Mouse (Mus musculus) limb, embryonic 10.5 days (tissue): ENCODE results near the gene Meis3. TPM values are rescaled to one million over a fixed set of nuclear protein-coding genes. Genes with fewer than 3 reads are reported as not detected.
A peak's percentile ranks its signal among the peaks of the same experiment; 100 is the strongest.

Experiments
- DNase-seq: peaks from one replicate; pipeline ENCODE4 v3.0.0-alpha.2; 2017; ENCODE audit warnings: low spot score
- H3K27ac ChIP-seq: fragments of 300-500 bp; sonication (generic); 2 replicates; pipeline ENCODE4 v1.5.1; 2016; ENCODE audit warnings: mild to moderate bottlenecking
- H3K27me3 ChIP-seq: fragments of 300-500 bp; sonication (generic); 2 replicates; pipeline ENCODE4 v1.6.1; 2016; ENCODE audit warnings: low read depth, mild to moderate bottlenecking; ENCODE audit not compliant: poor library complexity, severe bottlenecking
- H3K36me3 ChIP-seq: fragments of 300-500 bp; sonication (generic); 2 replicates; pipeline ENCODE4 v1.6.1; 2016; ENCODE audit warnings: mild to moderate bottlenecking, moderate library complexity
- H3K4me1 ChIP-seq: fragments of 300-500 bp; sonication (generic); 2 replicates; pipeline ENCODE4 v1.6.1; 2016
- H3K4me3 ChIP-seq: fragments of 300-500 bp; sonication (generic); 2 replicates; pipeline ENCODE4 v1.5.1; 2016; ENCODE audit warnings: mild to moderate bottlenecking, moderate library complexity
- H3K9me3 ChIP-seq: fragments of 300-500 bp; sonication (generic); replicated peaks from 2 replicates; pipeline ENCODE4 v1.6.1; 2016; ENCODE audit warnings: mild to moderate bottlenecking
- WGBS: fragments of 180-500 bp; shearing (Covaris S2); methylation state at CpG from one replicate; pipeline ENCODE4 v1.1.7; 2016; 5-methylcytosine and 5-hydroxymethylcytosine counted together
- polyA plus RNA-seq: library from polyadenylated mRNA; unstranded; fragments of >200 nt; fragmentation: Nextera tagmentation; extraction: Ambion mirVana; gene quantifications from 2 replicates; pipeline ENCODE4 v1.2.1, GENCODE M21; 2016

Gene Meis3
- polyA plus RNA-seq, 1 experiment from 2014 or later, result 17.8 TPM

DNA sequence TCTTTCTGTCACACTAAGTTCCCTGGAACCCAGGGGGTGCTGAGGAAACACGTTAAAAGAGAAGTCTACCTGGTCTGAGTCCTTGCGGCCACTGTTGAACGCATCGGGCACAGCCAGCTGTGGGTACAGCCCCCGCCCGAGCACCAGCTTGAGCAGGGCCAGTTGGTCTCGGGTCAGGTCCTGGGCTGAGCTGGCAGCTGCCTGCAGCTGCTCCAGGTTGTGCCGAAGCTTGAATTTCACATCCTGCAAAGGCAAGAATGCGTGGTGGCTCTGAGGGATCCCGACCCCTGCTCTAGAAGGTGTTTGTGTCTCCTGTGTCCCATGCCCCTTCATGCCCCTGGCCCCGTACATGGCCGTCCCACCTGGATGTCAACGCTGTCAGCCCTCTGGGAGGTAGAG is 28.6 kb downstream of the Meis3 start:
- no peak overlapping the region for H3K27ac ChIP-seq
- H3K9me3 ChIP-seq, result no peaks in the 10 kb centered on the region
- no peak for DNase-seq
- no peak overlapping the region for H3K4me3 ChIP-seq
- 93% methylated on average over 13 of the region's 13 CpGs for WGBS
- H3K36me3 ChIP-seq, result peaks cover 95% of the 10 kb centered on the region
- H3K4me1 ChIP-seq, result no peaks in the 10 kb centered on the region
- no peaks in the 10 kb centered on the region for H3K27me3 ChIP-seq

DNA sequence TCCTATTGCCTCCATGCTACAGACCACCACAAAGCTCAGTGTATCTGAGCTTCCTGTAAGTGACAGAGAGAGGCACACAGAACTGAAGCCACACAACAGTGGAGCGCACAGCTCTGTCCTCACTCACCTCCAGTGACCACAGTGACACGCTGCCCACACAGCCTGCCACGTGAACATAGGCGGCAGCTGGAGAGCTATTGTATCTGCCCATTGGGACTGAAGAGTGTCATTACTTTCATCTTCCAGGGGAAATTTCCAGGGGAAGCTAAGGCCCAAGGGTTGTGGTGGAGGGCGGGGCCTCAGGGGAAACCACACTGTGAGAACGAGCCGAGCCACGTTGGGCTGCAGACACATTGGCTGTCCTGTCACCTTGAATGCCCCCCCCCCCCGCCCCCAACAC is 29.9 kb downstream of the Meis3 start:
- Histone ChIP-seq H3K27ac (no peak overlapping the region), H3K36me3 (peaks cover 95% of the 10 kb centered on the region), H3K4me3 (no peak overlapping the region), H3K9me3 (no peaks in the 10 kb centered on the region), H3K4me1 (no peaks in the 10 kb centered on the region), H3K27me3 (no peaks in the 10 kb centered on the region)
- no peak for DNase-seq
- WGBS, result 90% methylated on average over 9 of the region's 9 CpGs

DNA sequence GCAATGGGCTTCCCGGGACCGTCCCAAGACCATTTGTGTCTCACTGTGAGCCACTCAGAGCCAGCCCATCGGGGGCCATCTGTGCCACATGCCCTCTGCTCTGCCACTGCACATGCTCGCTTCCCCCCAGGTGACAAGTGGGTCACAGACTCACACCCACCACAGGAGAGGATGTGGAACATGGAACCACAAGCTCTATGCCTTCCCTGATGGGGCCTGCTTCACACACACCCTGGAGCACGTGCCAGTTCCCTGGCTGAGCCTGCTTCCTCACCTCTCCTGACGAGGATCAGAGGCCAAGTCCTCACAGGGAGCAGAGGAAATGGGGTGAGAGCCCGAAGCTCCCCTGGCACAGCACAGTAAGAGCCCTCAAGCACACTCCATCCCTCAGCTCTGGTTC is 32.2 kb downstream of the Meis3 start:
- Histone ChIP-seq H3K4me1 (no peaks in the 10 kb centered on the region), H3K4me3 (no peak overlapping the region), H3K9me3 (no peaks in the 10 kb centered on the region), H3K27ac (no peak overlapping the region), H3K27me3 (no peaks in the 10 kb centered on the region), H3K36me3 (peaks cover 96% of the 10 kb centered on the region)
- WGBS, result 86% methylated on average over 7 of the region's 7 CpGs
- no peak for DNase-seq

DNA sequence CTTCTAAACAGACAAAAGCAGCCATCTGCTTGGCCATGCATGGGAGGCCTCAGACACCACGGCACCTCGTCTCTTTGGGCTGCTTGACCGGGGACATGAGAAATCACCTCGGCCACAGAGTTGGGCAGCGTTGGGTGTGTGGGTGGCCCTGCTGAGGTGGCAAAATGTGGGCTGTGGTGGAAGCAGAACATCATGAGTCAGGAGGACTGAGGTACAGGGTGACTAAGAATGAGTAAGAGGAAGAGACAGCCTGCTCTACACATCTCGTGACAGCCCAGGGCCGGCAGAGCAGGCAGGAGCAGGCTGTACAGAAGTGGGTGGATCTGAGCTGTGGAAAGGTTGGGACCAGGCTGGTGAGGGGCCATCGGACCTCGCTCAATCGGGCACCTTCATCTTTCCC is 32.6 kb downstream of the Meis3 start:
- 87% methylated on average over 10 of the region's 10 CpGs for WGBS
- no peaks in the 10 kb centered on the region for H3K9me3 ChIP-seq
- H3K27me3 ChIP-seq, result no peaks in the 10 kb centered on the region
- peaks cover 94% of the 10 kb centered on the region for H3K36me3 ChIP-seq
- H3K4me3 ChIP-seq, result no peak overlapping the region
- no peaks in the 10 kb centered on the region for H3K4me1 ChIP-seq
- no peak for DNase-seq
- H3K27ac ChIP-seq, result no peak overlapping the region

DNA sequence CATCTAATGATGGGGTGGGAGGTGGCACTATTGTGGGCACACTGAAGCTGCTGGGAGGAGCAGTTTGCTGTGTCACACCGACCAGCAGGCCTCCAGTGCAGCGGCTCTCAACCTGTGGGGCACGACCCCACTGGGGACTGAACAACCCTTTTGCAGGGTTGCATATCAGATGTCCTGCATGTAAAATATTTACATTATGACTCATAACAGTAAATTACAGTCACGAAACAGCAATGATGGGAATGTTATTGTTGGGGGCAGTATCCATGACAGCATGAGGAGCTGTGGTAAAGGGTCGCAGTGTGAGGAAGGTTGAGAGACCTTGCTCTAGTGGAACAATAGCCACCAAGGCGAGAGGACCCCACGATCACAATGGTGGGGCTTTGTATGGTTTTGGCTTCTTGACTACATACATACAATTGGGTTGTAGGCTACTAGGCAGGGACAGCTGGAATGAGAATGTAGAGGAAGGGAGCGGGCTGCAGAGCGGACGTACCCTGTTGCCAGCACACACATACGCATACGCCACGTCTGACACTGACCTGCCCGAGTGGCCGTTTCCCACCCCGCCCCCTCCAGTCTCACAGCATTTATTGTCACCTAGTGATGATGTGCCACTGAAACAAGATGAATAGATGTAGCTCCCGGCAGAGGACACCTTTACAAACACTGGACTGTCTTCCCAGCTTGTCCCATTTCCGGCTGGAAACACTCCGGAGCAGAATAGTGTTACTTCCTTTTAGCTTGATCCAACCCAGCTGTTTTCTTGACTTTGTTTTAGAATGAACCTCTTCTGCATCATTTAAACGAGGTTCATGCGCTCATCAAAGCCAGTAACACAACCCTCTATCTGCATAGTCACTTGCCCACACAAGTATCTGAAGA is 34.1 kb downstream of the Meis3 start:
- Histone ChIP-seq H3K27me3 (no peaks in the 10 kb centered on the region), H3K9me3 (no peaks in the 10 kb centered on the region), H3K4me3 (no peak overlapping the region), H3K27ac (no peak overlapping the region), H3K36me3 (peaks cover 94% of the 10 kb centered on the region), H3K4me1 (no peaks in the 10 kb centered on the region)
- no peak for DNase-seq
- WGBS, result 90% methylated on average over 21 of the region's 21 CpGs

DNA sequence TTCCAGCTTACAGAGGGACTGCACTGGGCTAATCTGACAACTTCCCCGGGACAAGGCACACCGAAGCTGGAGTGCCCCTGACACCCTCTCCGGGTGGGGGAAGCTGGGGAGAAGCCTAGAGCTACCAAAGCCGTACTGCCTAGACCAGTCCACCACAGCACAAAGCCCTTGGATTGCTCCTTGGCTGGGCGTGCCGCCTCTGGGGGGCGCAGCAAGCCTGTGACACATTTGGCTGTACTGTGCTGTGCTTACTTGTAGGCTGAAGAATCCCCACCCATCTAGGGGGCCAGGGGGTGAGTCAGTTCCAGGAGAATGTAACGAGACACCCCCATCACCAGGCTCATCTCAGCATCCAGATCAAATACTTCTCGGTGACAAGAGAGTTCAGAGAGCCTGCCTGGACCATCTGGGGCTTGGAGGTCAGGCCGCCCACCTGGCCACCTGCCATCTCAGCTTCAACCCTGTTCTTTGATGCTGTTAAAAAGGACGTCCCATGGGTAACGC is 36.0 kb downstream of the Meis3 start:
- Histone ChIP-seq H3K27ac (no peak overlapping the region), H3K4me1 (no peaks in the 10 kb centered on the region), H3K27me3 (no peaks in the 10 kb centered on the region), H3K9me3 (no peaks in the 10 kb centered on the region), H3K4me3 (no peak overlapping the region), H3K36me3 (peaks cover 94% of the 10 kb centered on the region)
- DNase-seq, result no peak
- 70% methylated on average over 12 of the region's 12 CpGs for WGBS

DNA sequence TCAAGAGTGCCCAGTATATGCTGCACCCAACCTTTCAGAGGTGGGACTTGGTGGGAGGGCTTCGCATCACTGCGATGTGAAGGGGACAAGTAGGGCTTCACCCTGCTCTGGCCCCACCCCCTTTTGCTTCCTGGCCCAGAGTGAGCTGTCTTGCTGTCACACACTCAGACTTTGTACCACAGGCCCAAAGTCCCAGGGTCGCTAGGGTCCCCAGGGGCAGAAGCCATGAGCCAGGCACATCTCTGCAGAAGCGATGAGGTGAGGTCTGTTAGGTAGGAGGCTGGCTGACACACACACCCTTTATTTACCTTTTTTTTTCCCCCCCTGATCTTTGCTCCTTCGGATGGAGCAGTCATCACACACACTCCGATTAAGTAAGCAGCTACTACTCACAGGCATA is 38.3 kb downstream of the Meis3 start:
- peaks cover 98% of the 10 kb centered on the region for H3K36me3 ChIP-seq
- H3K9me3 ChIP-seq, result no peaks in the 10 kb centered on the region
- no peaks in the 10 kb centered on the region for H3K27me3 ChIP-seq
- no peaks in the 10 kb centered on the region for H3K4me1 ChIP-seq
- no peak for DNase-seq
- no peak overlapping the region for H3K27ac ChIP-seq
- no peak overlapping the region for H3K4me3 ChIP-seq
- WGBS, result 91% methylated on average over 6 of the region's 6 CpGs

DNA sequence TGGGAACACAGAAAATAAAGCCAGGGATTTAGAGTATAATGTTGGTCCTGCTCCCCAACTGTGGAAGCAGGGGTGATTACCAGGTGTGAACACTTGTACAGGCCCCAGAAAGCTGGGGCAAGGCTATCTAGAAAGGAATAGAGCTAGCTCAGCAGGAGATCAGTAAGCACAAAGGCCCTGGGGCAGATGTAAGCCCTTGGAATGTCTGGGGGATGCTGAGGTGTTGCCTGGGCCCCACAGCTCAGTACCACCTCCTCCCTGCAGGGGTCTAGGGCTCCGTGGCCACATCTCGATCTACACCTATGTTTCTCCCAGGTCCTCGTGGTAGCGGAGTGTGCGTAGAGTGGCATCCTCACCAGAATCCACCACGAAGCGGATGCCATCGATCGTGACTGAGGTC is 39.1 kb downstream of the Meis3 start:
- H3K9me3 ChIP-seq, result no peaks in the 10 kb centered on the region
- H3K27ac ChIP-seq, result no peak overlapping the region
- no peak overlapping the region for H3K4me3 ChIP-seq
- WGBS, result 96% methylated on average over 9 of the region's 9 CpGs
- H3K36me3 ChIP-seq, result peaks cover 98% of the 10 kb centered on the region
- DNase-seq, result no peak
- H3K4me1 ChIP-seq, result no peaks in the 10 kb centered on the region
- no peaks in the 10 kb centered on the region for H3K27me3 ChIP-seq

DNA sequence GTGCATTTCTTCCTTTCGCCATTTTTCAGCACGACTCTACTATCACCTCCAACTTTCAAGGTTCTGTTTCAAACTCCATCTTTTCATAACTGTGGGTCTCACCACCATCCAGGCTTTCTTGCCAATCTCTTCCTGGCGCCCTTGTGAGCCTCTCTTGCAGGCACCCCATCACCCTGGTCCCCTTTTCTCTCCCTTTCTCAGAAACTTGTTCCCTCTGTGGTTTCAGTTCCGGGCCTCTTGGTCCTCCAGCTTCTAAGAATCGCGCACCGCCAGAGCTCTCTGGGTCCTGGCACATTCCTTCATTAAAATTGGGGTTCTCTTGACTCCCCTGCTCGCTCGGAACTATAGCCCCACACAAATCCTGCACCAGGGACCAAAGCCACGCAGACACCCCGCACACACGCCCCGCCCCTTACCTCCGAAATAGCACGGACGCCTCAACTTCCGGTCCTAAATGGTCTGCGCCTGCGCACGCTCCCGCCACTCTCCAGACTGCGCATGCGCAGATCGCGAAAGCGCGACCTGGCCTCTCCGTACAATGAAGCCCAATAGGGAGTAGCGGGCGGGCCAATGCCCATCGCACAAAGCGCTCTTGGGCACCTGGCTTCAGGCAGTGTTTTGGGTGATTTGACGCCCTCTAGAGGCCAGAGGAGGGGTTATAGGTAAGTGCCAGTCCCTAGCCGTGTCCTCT is 46.8 kb downstream of the Meis3 start, which contains the start of gene Dhx34:
Gene Dhx34 (minus strand): TSS at position 456 of the 691 bp plus-strand sequence.
- 2% methylated on average over 34 of the region's 34 CpGs for whole genome bisulfite sequencing
- DNase-seq, result peak; percentile 99
- Histone ChIP-seq H3K36me3 (peaks cover 25% of the 10 kb centered on the region), H3K4me1 (peaks cover 10% of the 10 kb centered on the region), H3K27me3 (no peaks in the 10 kb centered on the region), H3K27ac (peak within 1 kb of the TSS; percentile 94), H3K9me3 (no peaks in the 10 kb centered on the region), H3K4me3 (peak within 1 kb of the TSS; percentile 78)

DNA sequence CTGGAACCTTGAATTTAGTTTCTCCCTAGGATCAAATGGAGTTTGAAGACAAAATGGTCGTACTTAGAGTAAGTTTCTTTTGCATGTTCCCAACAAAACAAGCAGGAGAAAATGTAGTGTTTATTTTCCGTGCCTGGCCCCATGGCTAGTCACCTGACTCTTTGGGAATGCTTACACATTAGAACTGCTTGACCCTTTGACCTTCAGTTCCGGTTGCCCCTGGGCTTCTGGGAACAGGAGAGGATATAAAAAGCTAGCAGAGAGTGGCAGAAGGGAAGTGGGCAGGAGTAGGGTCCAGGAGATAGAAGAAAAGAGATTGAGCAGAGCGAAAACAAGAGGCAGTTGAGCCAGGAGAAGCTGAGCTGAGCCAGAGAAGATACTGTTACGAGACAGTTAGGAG is 55.0 kb downstream of the Meis3 start:
- 39% methylated on average over 5 of the region's 5 CpGs for WGBS
- H3K27ac ChIP-seq, result peak overlapping the region; percentile 66
- H3K4me3 ChIP-seq, result 0 out of 2 replicates have a peak overlapping the region, but pooled peaks have one; percentile 4
- H3K27me3 ChIP-seq, result no peaks in the 10 kb centered on the region
- no peaks in the 10 kb centered on the region; the same call in 1 of the 2 replicates for H3K36me3 ChIP-seq
- DNase-seq, result peak; percentile 68
- H3K9me3 ChIP-seq, result no peaks in the 10 kb centered on the region
- H3K4me1 ChIP-seq, result peaks cover 25% of the 10 kb centered on the region

Other genes with a start within 250 kb of the Meis3 start
- gene Nop53, start 229.0 kb upstream of the Meis3 start, polyA plus RNA-seq, result 173 and 203 TPM in 2 replicates
- gene Ehd2, start 207.5 kb upstream of the Meis3 start, polyA plus RNA-seq, result 10.1 and 10.4 TPM in 2 replicates
- gene Bicra, start 127.2 kb upstream of the Meis3 start, polyA plus RNA-seq, result 10.6 and 10.8 TPM in 2 replicates
- gene Zfp541, start 113.3 kb upstream of the Meis3 start, polyA plus RNA-seq, result 0.05 TPM in 1 of 2 replicates, not detected in the other
- gene Napa, start 76.6 kb upstream of the Meis3 start, polyA plus RNA-seq, result 197 and 216 TPM in 2 replicates
- 26.9 and 27.0 TPM in 2 replicates for gene Kptn, start 55.2 kb upstream of the Meis3 start, polyA plus RNA-seq
- gene Slc8a2, start 45.3 kb upstream of the Meis3 start, polyA plus RNA-seq, result 0.05 and 0.09 TPM in 2 replicates
- gene Dhx34, start 46.9 kb downstream of the Meis3 start, polyA plus RNA-seq, result 19.8 and 20.0 TPM in 2 replicates
- gene C5ar2, start 69.1 kb downstream of the Meis3 start, polyA plus RNA-seq, result 0.04 TPM in 1 of 2 replicates, not detected in the other
- 0.41 and 0.76 TPM in 2 replicates for gene C5ar1, start 84.5 kb downstream of the Meis3 start, polyA plus RNA-seq
- gene Inafm1, start 98.5 kb downstream of the Meis3 start, polyA plus RNA-seq, result 5.4 and 7.4 TPM in 2 replicates
- 36.3 and 36.8 TPM in 2 replicates for gene Ccdc9, start 111.7 kb downstream of the Meis3 start, polyA plus RNA-seq
- gene Bbc3, start 133.3 kb downstream of the Meis3 start, polyA plus RNA-seq, result 14.5 and 19.1 TPM in 2 replicates
- 483 and 484 TPM in 2 replicates for gene Sae1, start 212.7 kb downstream of the Meis3 start, polyA plus RNA-seq
- gene Zc3h4, start 225.8 kb downstream of the Meis3 start, polyA plus RNA-seq, result 22.9 and 24.6 TPM in 2 replicates